Mouse (Mus musculus): Measurements from ENCODE around the gene Zfyve1.
A peak's percentile ranks its signal among the peaks of the same experiment; 100 is the strongest.

Gene Zfyve1

DNA sequence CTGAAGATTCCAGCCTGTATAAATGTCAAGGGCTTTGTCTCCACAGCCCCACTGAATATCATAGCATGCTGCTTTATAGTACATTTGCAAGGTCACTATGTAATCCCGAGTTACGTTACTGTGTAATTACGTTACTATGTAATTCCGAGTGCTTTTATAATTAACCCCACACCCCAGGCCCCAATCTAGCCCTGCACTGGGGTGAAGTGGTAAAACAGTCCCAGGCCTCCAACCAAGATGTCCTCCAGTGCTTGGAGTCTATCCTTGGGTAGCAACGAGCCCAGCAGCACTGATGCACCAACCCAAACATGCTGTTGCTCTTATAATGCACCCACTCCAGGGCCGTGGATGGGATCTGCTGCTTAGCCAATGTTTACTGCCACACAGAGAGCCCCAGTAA lies 74.0 kb downstream of the Zfyve1 start:
- DNase-seq (ENCODE audit: low spot score), result no peak

DNA sequence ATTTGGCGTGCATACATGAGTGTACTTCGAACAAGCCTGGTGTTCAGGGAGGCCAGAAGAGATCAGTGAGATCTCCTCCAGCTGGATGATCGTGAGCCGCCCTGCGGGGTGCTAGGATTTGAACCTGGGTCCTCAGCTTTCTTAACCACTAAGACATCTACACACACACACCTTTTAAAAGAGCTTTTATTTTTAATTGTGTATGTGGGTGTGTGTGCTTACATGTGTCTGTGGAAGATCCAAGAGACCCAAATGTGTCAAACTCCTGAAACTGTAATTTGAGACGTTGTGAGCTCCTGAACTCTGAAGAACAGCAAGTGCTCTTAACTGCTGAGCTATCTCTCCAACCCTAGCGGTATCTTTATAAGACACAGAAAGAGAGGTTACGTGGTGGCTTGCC lies 75.9 kb downstream of the Zfyve1 start:
- no peak for DNase-seq (ENCODE audit: low spot score)

DNA sequence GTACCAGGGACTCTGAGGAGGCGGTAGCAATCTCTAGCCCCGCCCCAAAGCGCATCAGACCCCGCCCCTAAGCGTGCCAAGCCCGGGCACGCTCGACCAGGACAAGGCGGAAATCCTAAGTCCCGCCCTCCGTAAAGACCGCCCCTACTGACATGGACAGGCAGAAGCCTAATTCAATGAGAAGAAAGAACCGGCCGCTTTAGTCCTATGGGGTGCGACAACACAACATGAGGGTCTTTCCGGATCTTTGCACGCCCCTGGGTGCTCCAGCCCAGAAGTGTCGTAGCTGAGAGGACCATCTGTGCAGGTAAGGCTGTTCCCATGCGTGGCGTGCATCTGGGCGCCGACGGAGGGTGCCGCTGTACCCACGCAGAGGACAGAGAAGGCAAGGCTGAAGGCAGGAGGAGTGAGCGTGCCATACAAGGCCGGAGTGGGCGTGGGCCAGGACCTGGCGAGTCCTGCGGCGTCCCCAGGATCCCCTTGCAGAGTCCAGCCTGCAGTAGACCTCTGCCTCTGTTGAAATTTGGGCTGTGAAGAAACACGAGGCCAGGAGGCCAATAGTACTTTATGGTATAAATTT lies 76.6 kb downstream of the Zfyve1 start, which contains the start of gene Dcaf4:
Gene Dcaf4, plus strand, starts transcription at position 156 of the 580 bp plus-strand sequence.
- peak; percentile 88 for DNase-seq (ENCODE audit: low spot score)

DNA sequence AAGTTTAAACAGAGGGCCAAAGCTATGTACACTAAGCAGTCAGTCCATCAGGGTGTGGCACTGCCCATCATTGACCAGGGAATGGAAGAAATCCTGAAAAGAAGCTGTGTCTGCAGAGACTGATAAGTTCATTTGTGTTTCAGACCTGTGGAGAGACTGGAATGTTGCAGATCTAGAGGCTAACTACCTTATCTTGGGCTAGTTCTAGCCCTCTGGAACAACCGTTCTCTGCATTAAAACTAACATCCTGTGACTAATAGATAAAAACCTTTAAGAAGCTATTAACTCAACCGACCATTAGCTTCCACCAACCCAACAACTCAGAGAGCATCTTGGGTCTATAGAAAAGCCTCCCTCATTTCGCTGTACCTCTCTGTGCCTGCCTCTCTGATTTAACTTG lies 79.4 kb downstream of the Zfyve1 start:
- DNase-seq (ENCODE audit: low spot score), result no peak

DNA sequence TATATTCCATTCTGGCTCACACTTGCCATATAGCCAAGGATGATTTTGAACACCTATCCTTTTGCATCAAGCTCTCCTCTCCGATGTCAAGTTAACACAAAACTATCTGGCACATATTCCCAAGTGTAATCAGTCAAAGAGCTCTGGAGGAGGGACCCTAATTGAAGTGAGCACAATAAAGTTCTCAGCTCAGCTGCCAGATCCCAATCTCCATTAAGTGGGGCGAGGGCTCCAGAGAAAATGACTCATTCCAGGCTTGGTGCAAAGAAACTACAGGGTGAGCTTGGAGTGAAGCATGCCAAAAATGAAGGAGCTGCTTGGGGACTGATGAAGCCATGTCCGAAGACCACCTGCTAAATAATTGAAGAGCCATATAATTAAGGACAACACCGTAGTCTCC lies 82.8 kb downstream of the Zfyve1 start:
- DNase-seq (ENCODE audit: low spot score), result no peak

DNA sequence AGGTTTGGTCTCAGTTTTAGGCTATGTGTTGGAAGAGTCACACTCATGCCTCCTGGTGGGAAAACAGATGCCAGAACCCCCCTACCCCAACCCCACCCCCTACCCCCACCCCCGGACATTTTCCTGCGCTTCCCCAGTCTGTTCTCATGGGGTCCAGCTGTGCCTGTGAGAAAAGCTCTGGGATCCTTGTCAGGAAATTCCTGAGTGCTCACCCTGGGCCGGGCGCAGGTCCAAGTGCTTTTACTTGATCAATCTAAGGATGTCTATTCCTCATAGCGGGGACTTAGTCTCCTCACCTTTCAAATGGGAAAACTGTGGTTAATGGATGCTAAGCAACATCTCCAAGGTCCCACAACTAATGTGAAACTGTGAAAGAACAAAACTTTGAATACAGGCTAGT lies 83.8 kb downstream of the Zfyve1 start:
- DNase-seq (ENCODE audit: low spot score), result no peak

DNA sequence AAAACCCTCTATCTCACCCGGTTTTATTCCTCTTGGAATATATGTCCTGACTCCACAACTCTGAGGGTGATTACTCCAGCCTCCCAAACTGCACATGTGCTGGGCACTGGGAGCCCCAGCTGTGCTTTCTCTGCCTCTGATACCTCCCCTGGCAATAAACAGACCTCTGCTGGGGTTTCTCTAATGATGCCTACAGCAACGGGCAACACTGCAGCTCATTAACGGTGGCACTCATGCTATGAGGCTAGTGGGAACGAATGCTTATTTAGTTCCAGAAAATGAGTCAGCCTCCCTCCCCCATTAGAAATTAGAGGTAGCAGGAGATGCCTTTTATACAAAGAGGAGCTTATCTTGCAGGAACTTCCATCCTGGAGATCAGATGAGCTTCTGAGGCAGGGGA lies 84.2 kb downstream of the Zfyve1 start:
- no peak for DNase-seq (ENCODE audit: low spot score)

DNA sequence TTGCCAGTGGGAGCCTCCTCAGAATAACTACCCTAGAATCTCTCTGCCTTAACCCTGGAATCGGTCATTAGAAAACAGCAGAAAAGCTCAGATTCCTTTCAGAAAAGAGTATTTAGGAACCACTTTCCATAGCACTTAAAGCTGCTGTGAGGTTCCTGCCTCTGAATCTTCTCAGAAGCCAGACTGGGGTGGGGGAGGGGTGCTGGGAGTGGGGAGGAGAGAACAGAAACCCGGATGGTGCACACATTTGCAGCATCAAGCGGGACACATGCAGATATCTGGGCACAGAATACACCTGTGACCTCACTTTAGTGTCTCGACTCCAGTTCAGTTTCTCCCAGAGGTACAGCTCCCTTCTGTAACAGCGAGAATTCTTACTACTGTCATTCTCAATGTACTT lies 86.4 kb downstream of the Zfyve1 start:
- no peak for DNase-seq (ENCODE audit: low spot score)

DNA sequence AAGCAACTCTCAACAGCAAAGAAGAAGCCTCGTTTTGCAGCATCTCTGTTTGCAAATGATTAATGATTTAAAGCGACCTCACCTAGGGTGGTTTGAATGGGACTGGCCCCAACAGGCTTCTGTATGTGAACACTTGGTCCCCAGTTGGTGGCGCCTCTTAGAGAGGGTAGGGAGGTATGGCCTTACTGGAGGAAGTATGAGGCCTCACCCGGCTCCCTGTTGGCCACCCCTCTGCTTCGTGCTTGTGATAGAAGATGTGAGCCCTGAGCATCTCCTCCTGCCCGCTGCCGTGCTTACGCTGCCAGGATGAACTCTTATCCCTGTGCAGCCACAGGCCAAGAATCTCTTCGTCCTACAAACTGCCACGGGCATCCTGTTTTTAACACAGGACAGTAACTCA lies 90.5 kb downstream of the Zfyve1 start:
- no peak for DNase-seq (ENCODE audit: low spot score)

DNA sequence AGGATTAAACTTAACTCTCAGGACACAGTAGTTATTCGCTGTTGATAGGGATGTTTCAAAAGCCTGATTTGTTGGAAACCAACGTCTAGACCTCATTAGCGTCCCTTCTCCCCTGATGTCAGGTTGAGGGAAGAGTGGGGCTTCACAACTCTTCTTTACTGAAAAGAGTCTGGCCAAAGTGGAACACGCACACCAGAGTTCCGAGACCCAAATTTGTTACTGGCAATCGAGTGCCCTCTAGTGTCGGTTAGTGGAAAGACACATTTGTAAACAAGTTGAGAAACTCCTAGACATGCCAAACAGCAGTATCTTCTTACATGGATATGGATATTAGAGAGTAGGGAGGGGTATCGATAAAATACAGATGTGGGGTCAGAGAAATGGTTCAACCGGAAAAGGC lies 94.8 kb downstream of the Zfyve1 start:
- no peak for DNase-seq (ENCODE audit: low spot score)

DNA sequence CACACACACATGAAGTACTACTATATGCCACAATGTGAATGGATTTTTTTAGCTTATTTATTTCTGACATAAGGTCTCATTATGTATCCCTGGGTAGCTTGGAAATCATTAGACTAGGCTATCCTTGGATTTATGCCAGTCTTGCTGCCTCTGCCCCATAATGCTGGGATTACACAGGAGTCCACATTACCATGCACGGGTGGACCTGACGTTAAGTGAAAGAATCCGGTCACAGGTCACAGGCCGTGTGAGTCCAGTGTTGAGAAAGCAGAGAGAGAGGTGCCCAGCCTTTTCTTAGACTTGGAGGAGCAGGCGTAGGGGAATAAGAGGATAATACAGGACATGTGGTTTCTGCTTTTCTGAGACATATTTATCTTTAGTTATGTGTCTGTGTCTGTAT lies 97.8 kb downstream of the Zfyve1 start:
- no peak for DNase-seq (ENCODE audit: low spot score)

DNA sequence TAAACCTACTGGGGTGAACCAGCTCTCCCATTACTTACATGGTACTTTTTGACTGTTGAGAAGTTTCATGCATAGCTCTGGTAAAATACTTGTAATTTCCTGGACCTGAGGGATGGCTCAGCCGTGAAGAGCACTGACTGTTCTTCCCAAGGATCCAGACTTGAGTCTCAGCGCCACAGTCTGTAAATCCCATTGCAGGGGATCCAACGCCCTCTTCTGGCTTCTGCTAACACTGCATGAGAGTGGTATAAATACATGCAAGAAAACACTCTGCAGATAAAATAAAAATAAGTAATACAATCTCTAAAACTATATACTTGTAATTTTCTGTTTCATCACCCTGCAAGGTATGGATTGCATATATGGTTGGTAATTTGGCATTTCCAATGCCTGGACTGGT lies 99.1 kb downstream of the Zfyve1 start:
- DNase-seq (ENCODE audit: low spot score), result no peak

DNA sequence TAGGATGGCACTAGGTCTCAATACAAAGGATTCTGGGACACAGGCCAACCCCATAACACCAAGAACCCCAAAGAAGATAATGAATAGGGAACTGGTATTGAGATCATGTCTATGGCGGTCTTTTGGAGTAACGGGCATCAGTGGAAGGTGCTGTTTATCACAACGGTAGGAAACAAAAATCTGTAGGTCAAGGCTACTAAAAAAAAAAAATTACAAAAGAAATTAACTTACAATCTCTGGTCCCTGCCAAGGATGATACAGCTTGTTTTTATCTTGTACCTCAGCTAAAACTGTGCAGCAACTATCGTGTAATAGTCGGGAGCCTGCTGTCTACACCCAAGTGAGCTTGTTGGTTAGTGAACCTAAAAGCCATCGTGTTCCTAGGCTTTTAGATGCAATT lies 100.3 kb downstream of the Zfyve1 start:
- no peak for DNase-seq (ENCODE audit: low spot score)

Measured in urinary bladder, postnatal 10 days (tissue).